Mouse (Mus musculus): Measurements from ENCODE around the gene Tsen34. TPM values are rescaled to one million over a fixed set of nuclear protein-coding genes. Genes with fewer than 3 reads are reported as not detected.

Gene Tsen34
- polyA plus RNA-seq (2015; fragmentation: Nextera tagmentation; extraction: Ambion mirVana) = 258 and 270 TPM in 2 replicates

DNA sequence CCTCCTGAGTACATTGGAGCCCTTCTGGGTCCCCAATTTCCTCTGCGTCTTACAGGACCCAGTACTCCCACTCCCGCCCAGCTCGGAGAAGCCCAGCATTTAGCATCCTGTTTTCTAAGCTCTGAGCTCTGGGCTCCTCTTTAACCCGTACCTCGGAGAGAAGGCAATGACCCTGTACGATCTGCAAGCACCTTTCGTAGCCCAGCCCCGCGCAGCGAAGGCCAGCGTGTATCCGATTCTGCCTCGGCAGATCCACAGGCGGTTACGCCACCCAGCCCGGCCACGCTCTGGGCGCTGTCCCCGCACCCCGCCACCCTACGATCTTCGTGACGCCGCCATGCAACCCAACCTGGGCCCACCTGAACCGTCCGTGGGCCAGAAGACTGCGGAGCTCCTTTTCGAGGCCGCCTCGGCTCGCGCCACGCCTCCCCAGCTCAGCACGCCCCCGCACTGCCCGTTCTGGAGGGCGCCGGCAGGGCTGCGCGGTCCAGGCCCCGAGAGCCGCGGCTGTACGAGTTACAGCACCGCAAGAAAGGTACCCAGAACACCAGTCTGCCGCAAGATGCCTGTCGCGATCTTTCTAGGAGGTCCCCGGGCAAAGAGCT is at the start of gene Tsen34:
Gene Tsen34, plus strand, starts transcription at position 482 of the 605 bp plus-strand sequence.
- H3K4me1 ChIP-seq (replicated peaks; ENCODE audit: control insufficient read depth, insufficient read depth, low read length) = peaks cover 17% of the 10 kb centered on the region
- no peaks in the 10 kb centered on the region for H3K27me3 ChIP-seq (ENCODE audit: control insufficient read depth, insufficient read depth, low read depth, low read length)
- WGBS = under 1% methylated on average over 49 of the region's 49 CpGs
- peak within 1 kb of the TSS; percentile 83 for H3K4me3 ChIP-seq (ENCODE audit: low read length)
- peak within 1 kb of the TSS; percentile 98 for H3K27ac ChIP-seq (ENCODE audit: low read length)
- ATAC-seq (ENCODE audit: low read depth) = no peak
- no peaks in the 10 kb centered on the region for H3K9me3 ChIP-seq (ENCODE audit: control insufficient read depth, low read length)
- H3K9ac ChIP-seq (ENCODE audit: low read length) = peak within 1 kb of the TSS; percentile 96
- peak within 1 kb of the TSS; percentile 85 for H3K4me2 ChIP-seq (ENCODE audit: low read depth, low read length)
- peaks cover 12% of the 10 kb centered on the region for H3K36me3 ChIP-seq (ENCODE audit: control insufficient read depth, insufficient read depth, low read length)

DNA sequence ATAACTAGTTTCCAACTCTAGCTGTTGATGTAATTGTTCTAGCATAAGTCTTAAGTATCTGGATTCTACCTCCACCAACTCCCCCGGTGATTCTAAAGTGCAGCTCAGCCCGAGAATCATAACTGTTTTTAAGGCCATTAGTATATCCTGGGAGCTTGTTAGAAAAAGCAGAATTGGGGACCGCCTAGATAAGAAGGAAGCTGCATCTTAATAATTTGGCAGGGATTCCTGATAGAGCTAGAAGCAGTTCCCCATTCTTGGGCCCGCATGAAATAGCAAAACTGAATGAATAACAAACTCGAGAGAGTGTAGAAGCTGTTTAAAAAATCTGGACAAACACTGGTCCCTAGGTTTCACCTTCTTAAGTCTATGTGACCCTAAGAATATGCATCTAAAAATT is 49.3 kb upstream of the Tsen34 start:
- no peaks in the 10 kb centered on the region for H3K9me3 ChIP-seq (ENCODE audit: control insufficient read depth, low read length)
- no peak overlapping the region; the same call in 1 of the 2 replicates for H3K4me2 ChIP-seq (ENCODE audit: low read depth, low read length)
- WGBS = 65% methylated on average over 5 of the region's 5 CpGs

DNA sequence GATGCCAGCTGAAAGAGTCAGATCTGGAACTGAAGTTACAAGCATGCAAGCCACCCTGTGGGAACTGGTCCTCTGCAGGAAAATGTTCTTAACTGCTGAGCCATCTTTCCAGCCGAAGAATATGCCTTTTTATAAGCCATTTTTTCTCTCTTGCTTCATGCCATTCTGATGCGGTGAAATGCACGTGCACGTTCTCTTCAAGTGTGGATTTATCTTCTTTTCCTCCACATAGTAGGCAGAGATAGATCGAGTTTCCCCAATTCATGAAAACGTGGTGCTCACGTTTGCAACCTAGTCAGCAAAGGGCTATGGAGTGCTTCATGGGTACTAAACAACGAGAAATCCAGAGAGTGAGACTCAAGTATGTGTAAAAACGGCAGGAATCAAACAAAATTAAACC is 48.8 kb upstream of the Tsen34 start:
- H3K9me3 ChIP-seq (ENCODE audit: control insufficient read depth, low read length) = no peaks in the 10 kb centered on the region
- peak overlapping the region; percentile 56 for H3K4me3 ChIP-seq (ENCODE audit: low read length)
- peaks cover 14% of the 10 kb centered on the region; the same call in 1 of the 2 replicates for H3K36me3 ChIP-seq (ENCODE audit: control insufficient read depth, insufficient read depth, low read length)
- H3K4me1 ChIP-seq (replicated peaks; ENCODE audit: control insufficient read depth, insufficient read depth, low read length) = peaks cover 33% of the 10 kb centered on the region
- peak overlapping the region; percentile 71 for H3K4me2 ChIP-seq (ENCODE audit: low read depth, low read length)
- H3K27me3 ChIP-seq (ENCODE audit: control insufficient read depth, insufficient read depth, low read depth, low read length) = no peaks in the 10 kb centered on the region
- peak overlapping the region; percentile 82; the same call in 1 of the 2 replicates for H3K27ac ChIP-seq (ENCODE audit: low read length)
- ATAC-seq (ENCODE audit: low read depth) = no peak
- peak overlapping the region; percentile 42 for H3K9ac ChIP-seq (ENCODE audit: low read length)
- WGBS = 16% methylated on average over 9 of the region's 9 CpGs

More for the DNA sequence above, 49.3 kb upstream of the Tsen34 start:
- no peak overlapping the region for H3K9ac ChIP-seq (ENCODE audit: low read length)
- no peak overlapping the region for H3K4me3 ChIP-seq (ENCODE audit: low read length)
- no peaks in the 10 kb centered on the region for H3K27me3 ChIP-seq (ENCODE audit: control insufficient read depth, insufficient read depth, low read depth, low read length)
- ATAC-seq (ENCODE audit: low read depth) = no peak
- peaks cover 30% of the 10 kb centered on the region for H3K4me1 ChIP-seq (replicated peaks; ENCODE audit: control insufficient read depth, insufficient read depth, low read length)
- H3K36me3 ChIP-seq (ENCODE audit: control insufficient read depth, insufficient read depth, low read length) = peaks cover 16% of the 10 kb centered on the region; the same call in 1 of the 2 replicates
- H3K27ac ChIP-seq (ENCODE audit: low read length) = no peak overlapping the region

DNA sequence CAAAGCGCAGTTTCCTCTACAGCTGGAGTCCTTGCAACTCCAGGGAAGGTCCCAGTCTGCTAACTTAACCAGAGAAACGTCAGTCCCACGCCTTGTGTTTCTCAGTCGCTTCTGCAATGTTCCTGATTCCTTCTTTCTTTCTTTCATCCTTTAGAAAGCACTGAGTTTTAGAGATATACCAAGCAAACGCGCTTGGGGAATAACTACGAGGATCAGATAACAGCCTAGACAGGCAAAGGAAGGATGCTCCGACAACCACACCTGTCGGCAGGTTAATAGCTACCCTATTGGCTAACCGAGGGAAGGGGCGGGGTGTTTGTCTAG is 48.4 kb upstream of the Tsen34 start:
- Histone ChIP-seq H3K9ac (ENCODE audit: low read length) (peak overlapping the region; percentile 42), H3K9me3 (ENCODE audit: control insufficient read depth, low read length) (no peaks in the 10 kb centered on the region), H3K27me3 (ENCODE audit: control insufficient read depth, insufficient read depth, low read depth, low read length) (no peaks in the 10 kb centered on the region), H3K36me3 (ENCODE audit: control insufficient read depth, insufficient read depth, low read length) (peaks cover 14% of the 10 kb centered on the region), H3K4me3 (ENCODE audit: low read length) (peak overlapping the region; percentile 56), H3K4me1 (replicated peaks; ENCODE audit: control insufficient read depth, insufficient read depth, low read length) (peaks cover 33% of the 10 kb centered on the region), H3K4me2 (ENCODE audit: low read depth, low read length) (peak overlapping the region; percentile 71), H3K27ac (ENCODE audit: low read length) (peak overlapping the region; percentile 82)
- ATAC-seq (ENCODE audit: low read depth) = no peak
- WGBS = 1% methylated on average over 11 of the region's 11 CpGs

DNA sequence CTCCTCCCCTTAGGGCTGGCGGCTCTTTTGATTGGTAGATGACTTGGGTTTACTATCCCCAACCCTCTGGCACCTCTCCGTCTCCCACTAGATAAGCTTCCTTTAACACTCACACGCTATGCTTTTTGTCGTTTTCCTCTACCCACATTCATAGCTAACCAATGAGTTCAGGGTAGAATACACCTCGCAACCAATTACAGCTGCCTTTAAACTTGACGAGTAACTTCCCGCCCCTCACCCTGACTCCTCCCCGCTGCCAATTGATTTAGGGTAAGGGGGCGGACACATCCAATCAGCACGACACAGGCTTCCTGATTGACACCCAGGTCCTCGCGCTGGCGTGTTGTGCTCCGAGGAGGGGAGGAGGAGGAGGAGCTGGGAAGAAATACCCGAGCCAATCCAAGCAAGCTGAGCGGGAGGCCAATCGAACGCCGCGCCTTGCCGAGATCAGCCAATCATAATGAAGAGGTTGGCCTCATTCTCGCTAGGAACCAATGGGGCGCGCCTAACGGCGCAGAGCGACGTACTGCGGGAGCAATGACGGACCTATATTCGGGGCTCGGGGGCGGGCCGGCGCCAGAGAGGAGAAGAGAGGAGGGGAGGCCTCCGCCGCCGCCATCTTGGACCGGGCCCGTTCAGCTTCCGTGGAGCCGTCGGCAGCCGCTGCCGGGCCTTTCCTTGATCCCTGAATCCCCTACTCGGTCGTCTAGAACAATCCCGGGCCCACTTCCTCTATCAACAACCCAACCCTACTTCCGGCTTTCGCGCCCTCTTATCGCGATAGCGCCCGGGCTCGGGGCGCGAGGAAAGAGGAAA is 47.8 kb upstream of the Tsen34 start, which contains the start of gene Cnot3:
Gene Cnot3, plus strand, starts transcription at position 597 of the 816 bp plus-strand sequence.
- peak; percentile 98 for ATAC-seq (ENCODE audit: low read depth)
- Histone ChIP-seq H3K27ac (ENCODE audit: low read length) (peak within 1 kb of the TSS; percentile 99), H3K36me3 (ENCODE audit: control insufficient read depth, insufficient read depth, low read length) (peaks cover 10% of the 10 kb centered on the region), H3K4me2 (ENCODE audit: low read depth, low read length) (peak within 1 kb of the TSS; percentile 93), H3K9me3 (ENCODE audit: control insufficient read depth, low read length) (no peaks in the 10 kb centered on the region), H3K9ac (ENCODE audit: low read length) (peak within 1 kb of the TSS; percentile 97), H3K27me3 (ENCODE audit: control insufficient read depth, insufficient read depth, low read depth, low read length) (no peaks in the 10 kb centered on the region), H3K4me1 (replicated peaks; ENCODE audit: control insufficient read depth, insufficient read depth, low read length) (peaks cover 33% of the 10 kb centered on the region), H3K4me3 (ENCODE audit: low read length) (peak within 1 kb of the TSS; percentile 98)
- WGBS = 0% methylated on average over 57 of the region's 58 CpGs

DNA sequence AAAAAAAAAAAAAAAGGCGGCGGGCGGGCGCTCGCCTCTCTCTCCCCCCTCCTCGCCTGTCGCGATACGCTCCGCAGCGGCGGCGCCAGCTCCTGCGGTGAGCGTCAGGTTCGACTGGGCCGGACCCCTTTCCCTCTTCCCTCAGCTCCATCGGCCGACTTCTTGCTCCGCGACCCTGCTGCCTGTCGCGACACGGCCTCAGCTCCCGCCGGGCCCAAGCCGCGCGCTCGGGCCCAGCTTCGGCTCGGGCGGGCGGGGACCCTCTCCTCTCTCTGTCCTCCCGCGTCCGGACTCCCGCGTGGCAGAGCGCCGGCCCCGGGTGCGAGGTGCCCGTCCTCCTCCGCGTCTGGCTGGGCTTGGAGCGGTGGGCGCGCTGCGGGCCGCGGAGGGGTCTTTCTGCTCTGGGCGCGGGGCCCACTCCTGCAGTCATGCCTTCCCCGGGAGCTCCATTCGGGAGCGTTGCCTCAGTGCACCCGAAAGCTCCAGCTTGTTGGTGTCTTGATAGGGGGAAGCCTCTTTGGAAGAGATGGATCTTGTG is 47.1 kb upstream of the Tsen34 start:
- Histone ChIP-seq H3K4me1 (replicated peaks; ENCODE audit: control insufficient read depth, insufficient read depth, low read length) (peaks cover 33% of the 10 kb centered on the region), H3K36me3 (ENCODE audit: control insufficient read depth, insufficient read depth, low read length) (peaks cover 11% of the 10 kb centered on the region), H3K27me3 (ENCODE audit: control insufficient read depth, insufficient read depth, low read depth, low read length) (no peaks in the 10 kb centered on the region), H3K9me3 (ENCODE audit: control insufficient read depth, low read length) (no peaks in the 10 kb centered on the region), H3K27ac (ENCODE audit: low read length) (peak overlapping the region; percentile 99), H3K4me2 (ENCODE audit: low read depth, low read length) (peak overlapping the region; percentile 93), H3K4me3 (ENCODE audit: low read length) (peak overlapping the region; percentile 98), H3K9ac (ENCODE audit: low read length) (peak overlapping the region; percentile 97)
- WGBS = 0% methylated on average over 51 of the region's 58 CpGs
- ATAC-seq (ENCODE audit: low read depth) = peak; percentile 0; the same call in 1 of the 2 replicates

DNA sequence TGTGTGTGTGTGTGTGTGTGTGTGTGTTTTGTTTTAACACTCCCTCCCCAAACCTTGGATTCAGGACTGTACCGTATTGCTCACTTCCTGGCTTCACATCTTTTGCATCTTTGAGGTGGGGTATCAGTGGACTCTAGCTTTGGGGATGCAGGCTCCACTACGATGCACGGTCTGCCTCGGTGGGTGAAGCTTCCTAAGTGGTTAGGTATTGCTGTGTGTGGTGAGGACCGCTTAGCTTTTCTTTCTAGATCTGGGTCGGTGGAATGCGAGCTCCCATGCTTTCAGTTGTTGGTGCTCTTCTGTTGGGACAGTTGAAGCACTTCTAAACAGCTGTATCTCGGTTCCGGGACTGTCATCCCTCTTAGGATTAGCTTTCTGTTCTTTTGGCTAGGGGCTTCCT is 46.5 kb upstream of the Tsen34 start:
- no peak overlapping the region; the same call in none of the 2 replicates for H3K27ac ChIP-seq (ENCODE audit: low read length)
- ATAC-seq (ENCODE audit: low read depth) = no peak

DNA sequence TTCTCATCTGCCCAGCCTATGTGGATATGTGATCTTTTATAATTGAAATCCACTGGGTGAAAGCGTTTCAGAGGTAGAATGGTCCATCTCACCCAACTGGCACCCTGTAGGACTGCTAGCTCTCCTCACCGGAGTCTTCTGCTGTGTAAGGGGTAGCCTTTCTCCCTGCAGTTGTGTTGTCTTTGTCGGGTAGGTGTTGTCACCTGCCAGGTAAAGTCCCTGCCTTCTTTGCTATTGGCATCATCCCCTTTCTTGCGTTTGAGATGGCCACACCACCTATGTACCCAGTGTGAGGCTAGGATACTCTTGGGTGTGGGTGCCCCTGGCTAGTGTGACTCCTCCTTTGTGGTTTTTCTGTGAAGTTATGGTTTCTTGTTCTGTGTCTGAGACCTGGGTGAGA is 46.0 kb upstream of the Tsen34 start:
- H3K36me3 ChIP-seq (ENCODE audit: control insufficient read depth, insufficient read depth, low read length) = peaks cover 17% of the 10 kb centered on the region

More for the DNA sequence above, 46.5 kb upstream of the Tsen34 start:
- Histone ChIP-seq H3K27me3 (ENCODE audit: control insufficient read depth, insufficient read depth, low read depth, low read length) (no peaks in the 10 kb centered on the region), H3K4me1 (replicated peaks; ENCODE audit: control insufficient read depth, insufficient read depth, low read length) (peaks cover 33% of the 10 kb centered on the region), H3K9ac (ENCODE audit: low read length) (peak overlapping the region; percentile 97), H3K9me3 (ENCODE audit: control insufficient read depth, low read length) (no peaks in the 10 kb centered on the region), H3K4me3 (ENCODE audit: low read length) (peak overlapping the region; percentile 98), H3K4me2 (ENCODE audit: low read depth, low read length) (peak overlapping the region; percentile 93), H3K36me3 (ENCODE audit: control insufficient read depth, insufficient read depth, low read length) (peaks cover 12% of the 10 kb centered on the region)
- 6% methylated on average over 9 of the region's 9 CpGs for WGBS

DNA sequence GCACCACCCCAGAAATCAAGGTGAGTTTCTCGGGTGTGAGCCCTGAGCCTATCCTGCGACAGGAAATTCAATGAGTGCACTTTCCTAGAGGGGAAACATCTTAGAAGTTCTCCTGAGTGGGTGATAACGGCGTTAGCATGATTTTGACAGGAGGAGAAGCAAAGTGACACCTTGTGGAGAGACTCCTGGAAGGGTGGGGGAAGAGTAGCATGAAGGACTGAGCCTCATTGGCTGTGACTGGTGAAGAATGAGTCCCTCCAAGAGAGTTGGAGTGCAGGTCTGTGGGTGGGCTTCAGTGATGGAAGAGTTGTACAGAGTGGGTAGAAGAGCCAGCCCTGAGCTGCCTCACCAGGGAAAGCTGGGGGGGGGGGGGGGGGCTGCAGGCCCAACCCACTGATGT is 35.7 kb upstream of the Tsen34 start:
- no peak for ATAC-seq (ENCODE audit: low read depth)
- WGBS = 73% methylated on average over 4 of the region's 4 CpGs

More for the DNA sequence above, 46.0 kb upstream of the Tsen34 start:
- Histone ChIP-seq H3K27me3 (ENCODE audit: control insufficient read depth, insufficient read depth, low read depth, low read length) (no peaks in the 10 kb centered on the region), H3K9me3 (ENCODE audit: control insufficient read depth, low read length) (no peaks in the 10 kb centered on the region), H3K4me3 (ENCODE audit: low read length) (peak overlapping the region; percentile 98), H3K9ac (ENCODE audit: low read length) (peak overlapping the region; percentile 97), H3K27ac (ENCODE audit: low read length) (no peak overlapping the region), H3K4me2 (ENCODE audit: low read depth, low read length) (peak overlapping the region; percentile 93), H3K4me1 (replicated peaks; ENCODE audit: control insufficient read depth, insufficient read depth, low read length) (peaks cover 33% of the 10 kb centered on the region)
- 50% methylated on average over 4 of the region's 4 CpGs for WGBS
- ATAC-seq (ENCODE audit: low read depth) = no peak

More for the DNA sequence above, 35.7 kb upstream of the Tsen34 start:
- Histone ChIP-seq H3K4me1 (replicated peaks; ENCODE audit: control insufficient read depth, insufficient read depth, low read length) (no peaks in the 10 kb centered on the region), H3K36me3 (ENCODE audit: control insufficient read depth, insufficient read depth, low read length) (peaks cover 84% of the 10 kb centered on the region), H3K9ac (ENCODE audit: low read length) (no peak overlapping the region), H3K4me2 (ENCODE audit: low read depth, low read length) (no peak overlapping the region), H3K4me3 (ENCODE audit: low read length) (no peak overlapping the region), H3K9me3 (ENCODE audit: control insufficient read depth, low read length) (no peaks in the 10 kb centered on the region), H3K27me3 (ENCODE audit: control insufficient read depth, insufficient read depth, low read depth, low read length) (no peaks in the 10 kb centered on the region), H3K27ac (ENCODE audit: low read length) (no peak overlapping the region)
